Mouse (Mus musculus) granulocyte monocyte progenitor cell, adult 5-6 weeks (primary cell): ENCODE results near the gene Mrgbp. TPM values are rescaled to one million over a fixed set of nuclear protein-coding genes. Genes with fewer than 3 reads are reported as not detected.
A peak's percentile ranks its signal among the peaks of the same experiment; 100 is the strongest.

Experiments used
- ATAC-seq: replicated peaks from 2 replicates; pipeline ENCODE4 v1.8.0; 2016; ENCODE audit warnings: mild to moderate bottlenecking, moderate TSS enrichment, inconsistent platforms; ENCODE audit not compliant: poor library complexity, severe bottlenecking
- total RNA-seq, 2 experiments: library from RNA; stranded (forward) in 1 of 2; stranded (reverse) in 1 of 2; fragments of 200-712, 200-1000 nt in 1 of 2; fragments of >200 nt in 1 of 2; fragmentation: Nextera tagmentation in 1 of 2; gene quantifications; 2 replicates each; pipeline ENCODE4 v1.2.3; 2014 to 2017

Gene Mrgbp
- total RNA-seq (2014; fragmentation: Nextera tagmentation), result 38.2 and 39.9 TPM in 2 replicates
- 27.1 and 28.9 TPM in 2 replicates for total RNA-seq (2017)

DNA sequence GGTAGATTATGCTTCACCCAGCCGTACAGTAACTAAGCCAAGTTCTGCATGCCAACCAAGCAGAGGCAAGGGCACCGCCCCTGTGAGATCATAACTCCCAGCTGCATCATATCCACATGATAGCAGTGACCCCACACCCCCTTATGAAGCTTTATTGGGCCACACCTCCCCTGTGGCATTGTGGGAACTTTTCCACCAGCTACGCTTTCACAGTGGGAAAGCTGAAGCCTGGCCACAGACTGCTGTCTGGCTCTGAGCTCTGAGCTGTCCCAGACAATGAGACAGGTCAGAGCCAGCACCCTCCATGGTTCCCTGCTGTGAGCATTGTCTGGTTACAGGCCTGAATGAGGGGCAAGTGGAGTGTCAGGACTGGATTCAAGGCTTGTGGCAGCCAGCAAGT, at the start of gene Mrgbp:
Gene Mrgbp, plus strand, starts transcription at position 303 of the 400 bp plus-strand sequence.
- ATAC-seq, result no peak

DNA sequence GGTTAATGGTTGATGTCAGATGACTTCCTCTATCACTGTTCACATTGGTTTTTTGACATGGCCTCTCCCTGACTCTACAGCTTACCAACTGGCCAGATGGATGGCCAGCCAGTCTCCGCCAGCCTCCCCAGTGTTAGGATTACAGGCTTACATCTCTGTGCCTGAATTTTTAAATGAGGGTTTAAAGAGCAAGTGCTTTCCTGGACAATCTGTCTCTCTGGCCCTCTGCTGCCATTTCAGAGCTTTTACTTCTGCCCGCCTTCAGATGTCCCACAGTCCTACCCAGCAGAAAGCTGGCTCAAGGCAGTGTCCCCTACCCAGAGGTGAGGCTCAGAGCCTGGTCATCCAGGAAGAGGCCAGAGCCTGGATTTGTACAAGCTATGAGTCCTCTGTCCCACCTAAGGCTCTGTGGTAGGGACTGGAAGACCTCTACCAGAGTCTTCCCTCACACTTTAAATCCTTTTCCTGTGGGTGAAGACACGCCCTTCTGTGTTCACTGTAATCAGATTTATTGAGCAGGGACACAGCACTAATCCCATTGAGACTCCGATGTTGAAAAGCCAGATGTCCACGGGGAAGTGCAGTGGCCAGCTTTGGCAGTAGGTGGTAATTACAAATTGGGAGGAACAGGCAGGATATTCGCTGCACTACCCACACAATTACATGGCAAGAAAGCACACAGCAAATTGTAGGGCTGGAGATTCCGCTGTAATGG, 49.3 kb upstream of the Mrgbp start:
- no peak for ATAC-seq

DNA sequence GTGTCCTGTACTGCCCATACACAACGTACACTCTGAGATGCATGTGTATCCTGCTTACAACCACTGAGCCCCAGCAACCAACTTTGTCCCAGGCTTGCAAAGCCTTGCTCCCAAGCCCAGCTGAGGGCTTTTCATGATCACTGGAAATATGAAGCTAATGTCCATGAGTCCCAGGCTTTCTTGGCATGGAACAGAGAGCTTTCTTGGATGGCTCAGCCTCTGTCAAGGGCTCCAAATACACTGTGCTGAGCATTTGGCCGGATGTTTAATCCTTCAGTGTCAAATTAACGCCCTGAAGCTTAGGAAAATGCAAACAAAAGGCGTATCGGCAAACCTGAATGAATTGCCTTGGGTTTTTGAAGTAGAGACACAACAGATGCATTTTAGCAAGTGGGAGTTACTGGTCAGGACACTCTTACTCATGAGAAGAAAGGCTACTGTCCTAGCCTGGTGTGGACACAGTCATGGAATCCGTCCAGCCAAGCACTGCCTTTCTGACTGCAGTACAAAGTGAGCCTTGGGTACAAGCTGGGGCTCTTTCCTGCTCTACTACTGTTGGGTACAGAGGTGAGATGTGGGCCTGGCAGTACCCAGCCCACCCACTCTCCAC, 48.6 kb upstream of the Mrgbp start:
- no peak for ATAC-seq

DNA sequence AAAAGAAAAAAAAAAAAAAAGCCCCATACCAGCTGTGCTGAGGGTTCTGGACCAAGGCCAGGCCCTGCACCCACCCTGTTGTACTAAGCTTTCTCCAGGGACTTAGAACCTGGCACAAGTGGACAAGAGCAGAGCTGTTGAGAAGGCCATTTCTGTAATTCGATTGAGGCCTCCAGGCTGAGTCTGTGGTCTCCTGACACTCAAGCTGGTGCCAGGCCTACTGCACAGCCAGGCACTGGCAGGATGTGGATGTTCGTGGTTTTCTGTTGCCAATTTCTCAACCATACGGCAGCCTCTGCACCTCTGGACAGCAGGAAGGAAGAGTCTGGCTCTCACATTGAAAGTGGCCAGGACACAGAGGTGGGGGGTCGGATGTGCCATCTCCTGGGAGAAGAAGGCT, 47.9 kb upstream of the Mrgbp start:
- peak; percentile 72 for ATAC-seq

DNA sequence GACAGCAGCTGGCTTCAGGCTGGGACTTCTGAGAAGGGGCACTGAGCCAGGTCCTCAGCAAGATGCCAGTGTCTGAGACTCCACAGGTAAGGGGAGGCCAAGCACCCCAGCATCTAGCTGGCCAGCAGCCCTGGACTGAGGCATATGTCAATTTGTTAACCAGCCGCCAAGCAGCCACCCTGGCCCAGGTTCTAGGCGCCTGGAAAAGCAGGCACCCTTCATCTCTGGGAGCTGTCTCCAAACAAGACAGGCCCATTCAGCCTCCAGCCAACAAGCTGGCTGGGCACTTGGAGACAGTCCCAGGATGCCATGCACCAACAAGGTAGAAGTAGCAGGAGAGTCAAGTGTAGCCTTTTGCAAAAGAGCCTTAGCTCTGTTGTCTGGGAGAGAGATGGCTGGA, 37.4 kb upstream of the Mrgbp start:
- ATAC-seq, result no peak

DNA sequence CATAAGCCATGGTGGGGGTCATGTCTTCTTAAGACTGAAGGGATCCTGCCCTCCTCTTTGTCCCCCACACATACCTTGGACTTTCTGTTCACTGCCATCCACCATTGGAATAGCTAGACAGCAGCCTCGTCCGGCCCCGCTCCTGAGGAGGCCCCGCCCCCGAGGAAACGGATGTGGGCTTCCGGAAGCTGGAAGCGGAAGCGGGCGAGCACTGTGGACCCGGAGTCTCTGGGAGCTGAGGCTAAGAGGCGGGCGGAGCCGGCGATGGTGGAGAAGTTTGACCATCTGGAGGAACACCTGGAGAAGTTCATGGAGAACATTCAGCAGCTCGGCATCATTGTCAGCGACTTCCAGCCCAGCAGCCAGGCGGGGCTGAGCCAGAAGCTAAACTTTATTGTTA, 36.1 kb upstream of the Mrgbp start:
- ATAC-seq, result peak; percentile 42; the same call in 1 of the 2 replicates

DNA sequence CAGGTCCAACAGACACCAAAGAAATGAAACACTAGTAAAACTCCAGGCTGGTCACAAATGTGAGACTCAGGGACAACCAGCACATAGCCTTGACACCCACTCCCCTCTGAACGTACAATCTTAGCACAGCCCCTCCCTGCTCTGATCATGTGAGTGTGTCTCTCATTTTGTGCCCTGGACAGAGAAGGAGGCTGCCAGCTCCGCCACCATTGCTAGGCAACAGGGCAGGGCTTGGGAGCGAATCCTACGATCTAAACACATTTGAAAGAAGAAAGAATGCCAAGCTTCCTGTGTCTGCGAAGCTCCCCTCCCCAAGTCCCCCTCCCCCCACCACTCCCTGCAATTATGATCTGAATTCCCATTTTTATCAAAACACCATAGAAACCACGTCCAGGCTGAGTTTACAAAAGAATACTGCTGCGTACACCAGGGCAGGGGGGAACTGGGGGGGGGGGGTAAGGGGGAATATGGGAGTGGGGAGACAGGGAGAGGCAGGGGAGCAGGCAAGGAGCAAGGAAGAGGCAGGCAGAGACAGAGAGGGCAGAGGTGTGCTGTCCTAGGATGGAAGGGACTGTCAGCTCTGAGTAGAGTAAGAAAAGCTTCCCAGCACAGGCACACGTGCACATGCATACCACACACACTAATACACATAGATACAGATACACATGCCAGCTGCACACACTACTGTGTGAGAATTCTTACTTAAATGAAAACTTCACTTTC, 33.6 kb upstream of the Mrgbp start:
- no peak for ATAC-seq

DNA sequence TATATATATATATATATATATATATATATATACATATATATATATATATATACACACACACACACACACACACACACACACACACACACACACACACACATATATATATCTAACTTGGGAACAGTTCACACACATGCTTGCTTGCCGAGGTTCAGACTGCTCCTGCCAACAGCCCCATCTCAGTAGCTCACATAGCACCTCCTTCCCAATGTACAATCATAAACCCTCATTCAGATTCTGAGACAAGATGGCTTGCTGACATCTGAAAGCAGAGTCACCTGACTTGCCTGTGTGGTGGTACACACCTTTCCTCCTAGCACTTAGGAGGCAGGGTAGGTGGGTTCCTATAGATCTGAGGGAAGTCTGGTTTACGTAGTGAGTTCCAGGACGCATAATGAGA, 28.8 kb upstream of the Mrgbp start:
- ATAC-seq, result no peak

DNA sequence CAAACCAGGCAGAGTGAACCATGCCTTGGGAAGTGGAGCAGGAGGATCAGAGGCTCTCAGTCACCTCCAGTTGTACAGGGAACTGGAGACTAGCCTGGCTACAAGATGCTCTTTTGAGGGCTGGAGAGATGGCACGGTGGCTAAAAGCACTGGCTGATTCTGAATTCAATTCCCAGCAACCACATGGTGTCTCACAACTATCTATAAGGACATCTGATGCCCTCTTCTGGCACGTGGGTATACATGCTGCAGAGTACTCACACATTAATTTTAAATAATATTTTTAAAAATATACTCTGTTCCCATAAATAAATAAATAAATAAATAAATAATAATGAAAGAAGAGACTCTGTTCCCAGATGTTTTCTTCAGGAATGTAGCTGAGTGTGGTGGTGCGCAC, 25.9 kb upstream of the Mrgbp start:
- ATAC-seq, result no peak

DNA sequence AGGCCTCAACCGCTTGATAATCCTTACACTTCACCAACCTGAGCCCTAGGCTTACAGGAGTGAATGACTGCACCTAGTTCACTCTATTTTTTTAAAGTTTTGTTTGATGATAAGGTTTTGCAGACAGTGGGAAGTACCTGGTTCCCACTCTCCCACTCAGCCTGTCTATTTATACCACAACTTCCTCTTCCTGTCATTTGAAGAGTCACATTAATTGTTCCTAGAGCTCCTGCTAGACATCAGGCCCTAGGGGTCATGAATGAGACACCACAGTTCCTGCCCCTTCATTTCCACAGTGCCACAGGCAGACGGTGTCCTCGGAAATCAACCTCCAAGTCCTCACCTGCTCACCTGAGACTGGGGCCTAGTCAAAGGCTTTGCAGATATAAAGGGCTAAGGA, 24.6 kb upstream of the Mrgbp start:
- peak; percentile 85 for ATAC-seq

DNA sequence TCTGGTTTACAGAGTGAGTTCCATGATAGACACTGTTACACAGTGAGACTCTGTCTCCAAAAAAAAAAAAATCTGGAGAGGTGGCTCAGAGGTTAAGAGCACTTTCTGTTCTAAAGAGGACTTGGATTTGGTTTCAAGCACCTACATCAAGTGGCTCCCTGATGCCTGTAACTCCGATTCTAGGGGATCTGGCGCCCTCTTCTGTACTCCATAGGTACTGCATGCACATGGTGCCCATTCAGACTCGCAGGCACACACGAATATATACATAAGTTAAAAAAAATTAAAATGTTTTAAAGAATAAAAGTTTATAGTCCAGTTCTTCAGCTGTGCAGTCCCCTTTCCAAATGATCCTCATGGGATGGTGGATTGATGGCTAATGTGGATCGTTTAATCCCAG, 20.9 kb upstream of the Mrgbp start:
- peak; percentile 64 for ATAC-seq

DNA sequence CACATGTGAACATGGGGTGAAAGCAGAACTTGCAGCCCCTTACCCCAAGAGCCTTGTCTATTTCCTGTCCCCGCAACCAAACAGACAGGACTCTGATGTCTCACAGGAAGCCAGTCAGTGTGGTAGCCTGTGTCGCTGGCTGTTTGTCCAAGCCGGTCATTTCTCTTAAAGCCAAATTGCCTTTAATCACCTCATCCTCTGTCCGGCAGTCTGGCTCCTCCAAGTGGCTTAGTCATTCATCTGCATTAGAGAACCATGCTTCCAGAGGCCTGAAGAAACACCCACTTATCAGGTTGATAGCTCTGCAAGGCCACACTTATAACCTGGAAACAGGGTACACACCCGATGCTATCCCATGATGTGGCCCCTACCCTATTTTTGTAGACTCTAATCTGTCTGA, 19.0 kb upstream of the Mrgbp start:
- no peak for ATAC-seq

DNA sequence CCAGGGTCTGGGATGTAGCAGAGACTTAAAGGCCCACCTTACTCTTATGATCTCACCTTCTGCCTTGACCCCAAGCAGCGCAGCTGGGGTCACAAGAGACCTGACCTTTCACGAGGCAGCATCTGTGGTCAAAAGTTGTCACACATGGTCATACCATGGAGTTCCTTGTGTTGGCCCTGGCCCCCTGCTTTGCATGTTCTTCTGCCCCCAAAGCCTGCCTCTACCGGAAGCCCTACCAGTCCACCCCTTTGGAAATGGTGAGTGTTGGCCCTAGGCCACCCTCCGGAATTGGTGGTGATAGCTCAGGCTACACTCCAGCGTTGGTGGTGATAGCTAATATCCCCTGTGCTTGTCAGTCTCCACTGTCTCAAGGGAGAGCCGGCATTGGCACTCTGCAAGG, 17.8 kb upstream of the Mrgbp start:
- no peak for ATAC-seq

DNA sequence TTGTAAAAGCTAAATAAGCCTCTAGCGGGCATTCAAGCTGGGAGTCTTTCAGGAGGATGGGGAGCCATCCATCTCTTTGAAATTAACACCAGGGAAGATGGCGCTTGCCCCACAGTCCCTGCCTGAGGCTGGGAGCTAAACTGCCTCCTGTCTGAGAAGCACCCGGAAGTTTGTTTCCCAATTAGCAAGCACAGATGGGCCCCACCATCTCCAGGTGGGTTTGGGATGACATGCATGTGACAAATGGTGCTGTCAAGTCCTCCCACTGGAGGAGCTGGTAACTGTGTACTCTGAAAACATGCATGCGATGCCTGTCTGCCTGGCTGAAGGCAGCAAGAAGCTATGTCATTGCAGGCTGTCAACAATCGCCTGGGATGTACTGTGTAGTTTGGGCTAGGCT, 17.3 kb upstream of the Mrgbp start:
- no peak for ATAC-seq

DNA sequence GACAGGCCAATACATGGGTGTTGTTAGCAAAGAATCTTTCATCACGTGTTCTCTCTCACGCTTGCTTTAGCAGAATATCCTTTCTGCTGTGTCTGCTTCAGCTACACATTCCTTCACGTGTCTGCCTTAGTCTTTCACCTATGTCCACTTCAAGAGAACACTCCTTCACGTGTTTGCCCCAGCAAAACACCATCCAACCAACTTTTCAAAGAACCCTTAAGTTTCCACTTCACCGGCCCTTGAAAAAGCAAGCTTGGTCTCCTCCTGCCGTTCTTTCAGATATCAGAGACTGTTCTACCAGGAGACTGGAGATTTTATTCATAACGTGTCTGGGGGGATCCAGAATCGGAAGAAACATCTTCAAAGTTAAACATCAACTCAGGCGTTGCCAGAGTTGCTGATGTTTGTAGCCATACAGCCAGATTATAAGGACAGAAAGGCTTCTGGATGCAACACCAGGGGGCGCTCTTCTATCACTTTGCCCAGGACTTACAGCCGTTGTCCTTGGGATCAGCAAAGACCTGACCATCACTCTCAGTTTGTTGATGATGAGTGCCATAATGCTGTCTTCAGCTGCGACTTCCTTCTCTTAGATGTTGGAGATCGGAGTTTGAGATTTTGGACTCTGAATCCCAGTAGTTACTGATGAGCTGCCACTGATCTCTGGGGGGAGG, 14.7 kb upstream of the Mrgbp start:
- ATAC-seq, result peak; percentile 74

DNA sequence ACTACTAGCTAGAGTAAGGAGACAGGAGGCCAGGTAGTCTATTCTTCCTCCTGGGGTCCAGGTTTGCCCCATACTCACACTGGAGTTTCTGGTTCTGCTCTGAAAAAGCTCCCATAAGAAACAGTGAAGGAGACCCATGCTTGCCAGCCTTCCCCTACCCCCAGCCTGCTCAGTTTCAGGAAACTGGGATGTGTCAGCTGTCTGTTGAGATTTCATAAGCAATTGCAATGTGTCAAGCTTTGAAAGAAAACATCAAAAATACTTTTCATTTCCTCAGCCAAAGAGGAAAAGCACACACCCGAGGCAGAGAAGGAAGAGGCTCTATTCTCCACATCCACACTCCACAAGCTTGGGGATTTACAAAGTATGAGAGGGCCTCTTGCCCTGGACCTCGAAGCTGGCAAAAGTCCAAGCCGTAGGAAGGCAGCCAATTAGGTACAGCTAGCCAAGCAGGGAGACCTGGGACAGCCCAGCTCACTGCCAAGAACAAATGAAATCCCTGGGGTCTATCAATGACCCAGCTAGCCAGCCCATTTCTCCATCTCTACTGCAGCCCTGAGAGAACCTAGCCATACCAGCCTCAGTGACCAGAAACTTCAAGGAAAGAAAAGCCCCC, 12.0 kb upstream of the Mrgbp start:
- peak; percentile 27; the same call in 1 of the 2 replicates for ATAC-seq

DNA sequence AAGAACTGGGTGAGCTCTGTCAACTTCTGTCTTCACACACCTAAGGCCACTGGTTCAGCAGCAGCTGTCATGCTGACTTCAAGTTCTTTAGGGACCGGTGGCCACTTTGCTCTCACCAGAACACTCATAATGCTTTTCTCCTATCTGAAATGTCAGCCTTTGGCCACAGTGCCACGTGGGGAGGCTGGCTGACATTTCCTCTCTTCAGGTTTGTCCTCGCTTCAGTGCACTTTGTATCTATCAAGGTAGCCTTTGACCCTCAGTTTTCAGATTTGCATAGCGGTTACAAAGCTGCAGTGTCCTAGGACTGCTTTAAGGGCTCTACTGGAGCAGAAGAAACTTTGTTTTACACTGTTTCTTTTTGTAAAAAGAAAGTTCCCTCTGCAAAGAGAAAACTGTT, 4.6 kb upstream of the Mrgbp start:
- no peak for ATAC-seq

DNA sequence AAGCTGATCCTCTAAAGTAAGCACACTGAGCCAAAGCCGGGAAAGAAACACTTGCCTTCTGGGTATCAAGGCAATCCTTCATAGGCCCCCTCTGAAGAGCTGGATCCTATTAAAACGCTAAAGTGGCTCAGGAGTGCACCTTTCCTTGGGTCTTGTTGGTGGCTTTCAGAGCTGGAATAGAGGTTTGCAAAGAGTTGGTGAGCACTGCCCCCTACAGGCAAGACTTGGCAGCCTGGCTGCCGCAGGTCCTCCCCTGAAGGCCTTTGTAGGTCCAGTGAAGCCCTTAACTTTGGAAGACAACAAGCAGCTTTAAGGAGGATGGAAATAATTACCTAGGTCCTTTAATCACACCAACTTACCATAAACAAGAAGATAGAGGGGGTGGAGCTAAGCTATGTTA, 2.4 kb upstream of the Mrgbp start:
- ATAC-seq, result peak; percentile 54

DNA sequence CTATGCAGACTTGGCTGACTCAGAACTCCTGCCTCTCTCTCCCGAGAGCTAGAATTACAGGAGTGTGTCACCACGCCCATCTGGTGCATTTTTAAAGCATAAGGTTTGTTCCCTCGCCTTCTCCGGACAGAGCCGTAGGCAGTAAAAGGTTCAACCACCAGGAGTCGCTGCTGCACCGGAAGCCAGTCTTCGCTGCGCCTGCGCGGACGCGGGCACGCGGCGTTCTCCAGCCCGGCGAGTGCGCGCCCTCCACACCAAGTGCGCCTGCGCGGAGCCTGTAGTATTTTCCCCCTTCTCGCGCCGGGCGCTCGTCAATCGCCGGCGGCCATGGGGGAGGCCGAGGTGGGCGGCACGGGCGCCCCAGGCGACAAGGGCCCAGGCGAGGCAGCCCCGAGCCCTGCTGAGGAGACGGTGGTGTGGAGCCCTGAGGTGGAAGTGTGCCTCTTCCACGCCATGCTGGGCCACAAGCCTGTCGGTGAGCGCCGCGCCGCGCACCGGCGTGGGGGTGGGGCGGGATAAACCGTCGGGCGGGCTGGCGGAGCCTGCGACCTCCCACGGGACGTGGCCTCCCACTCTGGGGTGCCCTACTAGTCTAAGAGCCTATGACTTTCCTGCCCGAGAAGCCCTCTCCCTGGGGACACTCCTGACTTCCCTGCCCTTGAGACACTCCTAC, 1.5 kb downstream of the Mrgbp start:
- peak; percentile 85 for ATAC-seq

DNA sequence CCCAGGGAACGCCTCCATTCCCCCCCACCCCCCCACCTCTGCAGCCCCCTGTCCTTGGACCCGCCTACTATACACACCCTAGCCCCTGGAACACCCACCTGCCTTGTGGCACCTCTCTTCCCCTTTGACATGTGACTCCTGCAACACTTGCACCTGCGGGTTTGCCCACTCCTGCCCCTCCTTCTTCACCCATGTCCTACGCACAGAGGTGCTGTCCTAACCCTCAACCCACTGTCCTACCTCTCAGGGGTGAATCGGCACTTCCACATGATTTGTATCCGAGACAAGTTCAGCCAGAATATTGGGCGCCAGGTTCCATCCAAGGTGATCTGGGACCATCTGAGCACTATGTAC, 2.0 kb downstream of the Mrgbp start:
- ATAC-seq, result peak; percentile 21
